Mouse (Mus musculus): ENCODE data around the gene Nenf.

Gene Nenf

DNA sequence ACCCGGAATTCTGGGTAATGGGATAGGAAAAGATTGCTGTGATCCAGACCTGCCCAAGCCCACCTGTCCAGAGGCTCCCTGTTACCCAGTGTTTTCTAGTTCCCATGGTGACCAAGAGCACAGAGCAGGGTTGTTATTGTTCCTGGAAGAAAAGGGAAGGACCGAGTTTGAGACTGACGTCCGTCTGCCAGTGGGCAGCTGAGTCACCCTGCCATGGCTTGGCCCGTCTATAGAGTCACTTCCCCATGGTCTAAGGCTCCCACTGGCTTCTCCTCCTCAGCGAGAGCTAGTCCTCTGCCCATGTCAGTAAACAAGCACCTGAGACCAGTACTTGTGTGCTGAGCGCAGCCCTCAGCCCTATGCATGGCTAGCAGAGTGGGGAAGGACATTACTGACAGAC is 36.8 kb downstream of the Nenf start:
- no peak for DNase-seq

DNA sequence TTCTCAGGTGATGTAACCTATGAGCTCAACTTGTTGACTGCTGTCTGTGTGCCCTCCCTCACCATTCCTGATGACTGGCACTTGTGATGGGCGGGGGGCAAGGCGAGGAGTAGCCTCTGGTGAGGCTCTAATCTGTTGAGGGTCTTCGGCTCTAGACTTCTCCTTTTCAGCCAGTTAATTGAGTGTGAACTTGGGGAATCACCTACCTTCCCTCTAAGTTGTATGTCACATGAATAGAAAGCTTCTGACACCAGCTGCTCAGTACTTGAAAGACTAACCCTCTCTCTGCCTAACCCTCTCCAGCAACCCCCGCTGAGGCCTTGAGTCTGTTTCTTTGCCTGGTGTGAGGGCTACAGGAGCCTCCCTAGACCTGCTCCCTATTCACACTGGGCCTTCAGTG is 39.7 kb downstream of the Nenf start:
- no peak for DNase-seq

DNA sequence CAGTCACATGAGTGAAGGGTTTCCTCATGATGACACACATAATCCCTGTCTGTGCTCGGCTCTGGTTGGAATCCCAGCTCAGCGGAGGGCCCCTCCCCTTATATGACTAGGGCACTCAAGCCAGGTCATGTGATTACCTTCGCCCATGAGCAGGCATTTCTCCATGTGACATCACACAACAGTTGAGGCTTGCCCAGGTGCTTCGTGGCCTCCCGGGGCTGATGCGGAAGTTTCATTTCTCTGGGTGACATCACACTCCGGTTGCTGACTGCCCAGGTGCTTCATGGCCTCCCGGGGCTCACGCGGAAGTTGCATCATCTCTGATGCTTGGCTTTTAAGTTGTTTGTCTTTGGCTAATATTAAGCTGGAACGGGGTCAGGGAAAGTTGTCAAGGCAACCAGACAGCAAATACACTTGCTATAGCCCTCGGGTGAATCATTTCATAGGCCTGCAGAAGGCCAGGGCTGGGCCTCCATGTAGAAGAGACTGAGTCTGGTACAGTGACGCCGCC is 40.4 kb downstream of the Nenf start:
- peak; percentile 41 for DNase-seq

DNA sequence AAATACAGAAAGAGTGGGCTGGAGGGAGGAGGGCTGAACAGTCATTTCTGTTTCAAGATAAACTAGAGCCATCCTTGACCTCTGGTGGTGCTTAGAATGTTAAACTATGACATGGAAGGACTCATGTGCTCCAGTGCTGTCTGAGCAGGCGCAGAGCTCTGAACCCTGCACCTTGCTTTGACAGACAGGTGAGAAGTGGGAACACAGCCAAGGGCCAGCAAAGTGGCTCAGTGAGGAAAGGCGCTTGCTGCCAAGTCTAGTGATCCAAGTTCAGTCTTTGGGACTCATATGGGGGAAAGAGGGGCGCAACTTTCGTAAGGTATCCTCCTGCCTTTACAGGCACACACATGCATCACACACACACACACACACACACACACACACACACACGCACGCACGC is 41.8 kb downstream of the Nenf start:
- no peak for DNase-seq

DNA sequence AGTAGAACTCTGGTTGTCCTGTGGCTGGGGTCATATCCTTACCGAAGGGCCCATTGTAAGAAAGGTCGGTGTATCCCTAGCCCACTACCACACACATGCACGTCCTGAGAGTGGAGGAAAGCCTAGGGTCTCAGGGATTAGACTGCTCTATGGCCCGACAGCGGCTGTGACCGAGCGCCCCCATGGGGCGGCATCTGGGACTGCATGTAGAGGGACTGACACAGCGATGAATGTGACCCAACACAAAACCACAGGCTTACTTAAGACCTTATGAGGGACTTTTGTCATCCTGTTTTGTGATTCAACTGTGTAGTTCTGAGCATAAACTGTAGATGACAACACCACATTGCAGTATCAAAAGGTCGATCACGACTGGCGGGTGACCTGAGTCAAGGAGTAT is 42.5 kb downstream of the Nenf start:
- peak; percentile 72 for DNase-seq

DNA sequence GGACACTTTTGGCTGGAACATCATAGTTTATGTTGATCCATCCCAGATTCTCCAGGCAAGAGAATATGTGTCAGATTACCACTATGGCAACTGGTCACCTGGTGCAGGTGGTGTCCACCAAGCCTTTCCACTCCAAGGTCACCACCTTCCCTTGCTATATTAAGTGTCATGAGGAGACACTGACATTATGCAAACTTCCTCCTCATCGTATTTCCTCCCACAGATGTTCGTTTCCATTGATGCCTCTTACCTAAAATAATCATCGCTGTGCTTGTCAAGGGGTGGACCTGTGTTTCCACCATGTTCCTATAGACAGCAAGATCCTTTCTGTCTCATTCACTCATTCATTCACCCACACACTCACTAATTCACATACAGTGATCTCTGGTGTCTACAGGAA is 45.3 kb downstream of the Nenf start:
- no peak for DNase-seq

DNA sequence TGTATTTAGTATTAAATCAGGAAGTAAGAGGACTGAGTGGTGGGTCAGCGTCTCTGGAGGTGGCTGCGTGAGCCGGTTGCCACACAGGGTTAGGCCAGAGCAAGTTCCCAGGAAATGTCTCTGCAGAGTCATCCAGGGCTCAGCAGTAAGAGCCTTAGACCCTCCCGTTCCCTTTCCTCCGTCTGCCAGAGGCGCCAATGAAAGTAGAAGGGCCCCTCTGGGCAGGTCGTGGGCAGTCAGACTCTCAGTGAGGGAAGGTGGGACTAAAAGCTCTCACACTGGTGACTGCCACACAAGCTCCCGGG is 48.4 kb downstream of the Nenf start:
- DNase-seq = no peak

DNA sequence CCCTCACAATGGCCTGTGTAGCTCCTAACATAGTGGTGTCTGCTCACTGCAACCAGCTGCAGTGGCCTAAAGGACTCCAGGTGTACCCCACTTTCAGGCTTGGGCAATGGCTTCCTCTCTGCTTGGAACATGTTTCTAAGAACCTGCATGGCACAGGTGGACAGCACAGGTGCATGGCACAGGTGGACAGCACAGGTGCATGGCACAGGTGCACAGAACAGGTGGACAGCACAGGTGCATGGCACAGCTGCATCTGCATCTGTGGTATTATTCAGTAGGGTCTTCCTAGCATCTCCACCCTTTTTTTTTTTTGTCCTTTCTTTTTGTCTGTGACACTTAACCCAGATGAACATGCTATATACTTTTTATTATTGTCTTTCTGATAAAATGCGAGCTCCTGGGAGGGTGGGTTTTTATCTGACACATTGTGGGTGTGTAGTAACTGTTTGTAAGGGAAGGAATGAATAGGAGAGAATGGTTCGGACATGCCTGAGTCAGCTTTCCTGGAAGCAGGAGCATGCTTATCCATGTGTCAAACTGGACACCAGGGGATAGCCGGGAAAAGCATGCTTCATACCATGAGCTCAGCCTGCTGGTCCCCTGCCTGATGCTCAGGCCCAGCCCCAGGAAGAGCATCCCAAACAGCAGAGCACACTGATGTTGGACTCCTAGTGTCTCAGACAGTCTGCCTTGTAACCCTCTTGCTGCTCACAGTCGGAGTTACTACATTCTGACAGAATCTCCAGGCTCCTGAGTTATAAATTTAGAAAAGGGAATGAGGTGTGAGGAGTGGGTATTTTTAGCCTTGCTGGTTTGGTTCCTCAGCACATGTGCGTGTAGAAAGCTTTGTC is 49.0 kb downstream of the Nenf start:
- no peak for DNase-seq

DNA sequence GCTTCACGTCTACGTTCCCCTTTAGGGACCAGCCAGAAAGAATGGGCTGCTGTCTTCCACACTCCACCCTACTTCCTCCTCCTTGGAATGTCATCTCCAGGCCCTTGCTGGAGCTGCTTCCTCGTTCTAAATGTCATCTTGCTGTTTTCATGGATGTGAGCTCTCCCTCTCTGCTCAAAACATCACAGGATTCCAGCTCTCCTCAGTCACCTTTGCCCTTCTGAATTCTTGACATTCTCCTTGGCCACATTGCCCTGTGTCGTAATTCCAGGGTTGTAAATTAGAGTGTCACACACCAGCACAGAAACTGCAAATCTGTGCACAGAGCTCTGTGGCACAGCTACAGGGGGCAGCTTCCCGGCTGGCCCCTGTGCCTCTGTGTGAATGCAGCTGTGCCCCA is 50.1 kb downstream of the Nenf start:
- DNase-seq = no peak

DNA sequence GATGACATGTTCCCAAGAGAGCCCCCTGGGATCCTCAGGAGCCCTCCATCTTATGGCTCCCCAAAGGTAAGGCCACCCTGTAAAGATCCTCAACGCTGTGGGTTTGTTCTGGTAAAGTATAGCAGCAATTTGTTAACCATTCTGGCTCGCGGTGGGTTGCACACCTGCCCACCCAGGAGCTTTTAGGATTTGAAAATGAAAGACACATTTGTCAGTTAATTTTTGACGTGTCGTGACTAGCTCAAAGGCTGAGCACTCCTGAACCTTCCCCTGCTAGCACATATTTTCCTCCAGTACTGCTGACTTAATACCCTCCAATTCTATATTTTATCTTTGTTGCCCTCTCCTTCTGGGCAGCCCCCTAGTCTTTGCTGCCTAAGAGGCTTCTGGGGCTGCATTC is 50.8 kb downstream of the Nenf start:
- no peak for DNase-seq

DNA sequence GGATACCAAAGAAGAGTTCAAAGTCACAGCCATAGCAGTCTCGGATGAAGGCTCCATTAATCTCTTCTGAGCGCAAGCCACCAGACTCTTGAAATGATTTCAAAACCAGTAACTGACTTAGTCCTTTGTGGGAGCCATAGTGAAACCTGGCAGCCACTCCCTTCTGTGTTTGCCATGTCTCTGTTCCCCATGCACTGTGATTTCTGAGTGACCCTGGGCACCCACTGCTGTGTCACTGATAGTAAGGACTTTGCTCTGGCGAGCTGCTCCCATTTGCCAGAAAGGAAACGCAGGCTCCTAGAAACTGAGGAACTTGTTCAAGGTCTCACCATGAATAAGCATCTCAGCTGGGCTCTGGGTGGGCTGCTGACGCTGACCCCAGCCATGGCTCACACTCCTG is 54.5 kb downstream of the Nenf start:
- DNase-seq = no peak

DNA sequence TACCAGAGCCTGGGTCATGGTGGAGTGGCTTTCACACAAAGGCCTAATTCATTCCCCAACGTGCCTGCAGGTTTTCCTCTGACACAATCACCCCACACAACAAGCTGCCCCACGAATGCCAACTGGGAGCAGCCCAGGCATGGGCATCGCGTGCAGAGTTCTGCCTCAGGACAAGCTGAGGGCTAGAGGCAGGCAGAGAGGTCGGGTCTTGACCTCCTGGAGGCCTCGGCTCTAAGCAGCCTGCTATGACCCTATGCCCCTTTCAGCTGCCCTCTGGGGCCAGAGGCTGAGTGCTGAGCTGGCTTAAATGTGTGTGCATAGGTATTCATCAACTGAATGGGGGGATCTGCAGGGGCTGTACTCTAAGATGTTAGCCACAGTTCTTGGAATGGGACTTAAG is 56.1 kb downstream of the Nenf start:
- peak; percentile 26 for DNase-seq

DNA sequence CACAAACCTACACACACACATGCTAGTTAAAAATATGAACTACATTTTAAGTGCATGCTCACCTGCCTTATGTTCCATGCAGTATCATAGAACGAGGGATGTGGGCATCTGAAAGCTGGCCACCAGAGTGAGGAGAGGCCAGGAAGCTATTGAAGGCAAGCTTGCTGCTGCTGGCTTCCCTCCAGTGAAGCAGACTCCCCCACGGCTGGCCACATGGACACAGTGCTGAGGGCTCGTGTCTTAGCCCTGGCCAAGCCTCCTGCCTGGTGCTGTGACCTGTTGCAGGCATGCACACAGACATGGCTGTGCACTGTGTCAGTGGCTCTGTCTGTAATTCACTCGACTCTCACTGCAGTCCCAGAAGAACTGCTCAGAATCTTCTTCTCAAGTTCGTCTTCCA is 58.3 kb downstream of the Nenf start:
- DNase-seq = no peak

DNA sequence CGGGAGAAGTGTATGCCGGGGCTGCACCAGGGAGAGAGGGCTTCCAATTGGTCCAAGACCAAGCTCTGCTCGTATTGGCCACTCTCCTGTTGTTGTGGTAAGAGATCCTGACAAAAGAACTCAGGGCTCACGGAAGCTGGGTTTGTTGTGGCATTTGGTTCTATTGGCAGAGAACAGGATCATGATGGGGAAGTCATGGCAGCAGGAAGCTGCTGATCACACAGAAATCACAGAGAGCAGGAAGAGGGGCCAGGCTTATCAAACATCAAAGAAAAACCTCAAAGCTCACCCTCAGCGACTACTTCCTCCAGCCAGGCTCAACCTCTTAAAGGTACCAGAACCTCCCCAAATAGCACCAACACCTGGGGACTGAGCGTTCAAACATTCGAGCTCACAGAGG is 58.9 kb downstream of the Nenf start:
- no peak for DNase-seq

DNA sequence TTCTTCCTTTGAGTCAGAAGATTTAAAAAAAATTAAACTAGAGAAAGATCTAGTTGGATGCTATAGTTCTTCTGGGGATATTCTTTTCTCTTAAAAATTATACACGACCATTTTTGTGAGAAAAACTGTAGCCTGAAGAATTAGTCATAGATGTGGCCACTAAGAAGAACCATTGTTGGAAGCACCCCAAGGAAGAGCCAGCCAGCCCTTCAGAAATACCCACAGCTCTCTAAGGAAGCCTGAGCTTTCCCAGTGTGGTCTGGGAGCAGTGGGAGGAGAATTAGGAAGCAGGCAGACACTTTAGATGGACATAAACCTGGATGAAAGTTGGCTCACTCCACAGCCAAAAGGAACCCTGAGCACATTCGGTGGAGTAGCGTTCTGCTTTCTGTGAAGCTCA is 59.5 kb downstream of the Nenf start:
- no peak for DNase-seq

DNA sequence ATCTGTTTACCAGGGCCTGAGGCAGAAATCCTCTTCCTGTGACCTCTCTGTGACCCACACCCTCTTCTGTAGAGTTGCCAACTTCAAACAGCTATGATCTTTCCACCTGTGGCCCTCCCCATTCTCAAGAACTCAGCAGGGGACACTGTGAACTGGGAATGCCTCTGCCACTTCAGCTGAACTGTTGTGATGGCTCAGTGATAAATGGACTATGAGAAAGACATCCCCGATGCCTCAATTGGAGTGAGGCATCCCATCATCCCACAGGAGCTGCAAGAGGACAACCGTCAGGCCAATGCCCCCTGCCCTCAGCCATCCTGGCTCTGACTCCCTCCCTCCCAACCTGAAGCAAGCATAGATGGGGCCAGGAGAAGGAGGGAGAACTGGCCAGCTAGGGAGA is 60.0 kb downstream of the Nenf start:
- no peak for DNase-seq

DNA sequence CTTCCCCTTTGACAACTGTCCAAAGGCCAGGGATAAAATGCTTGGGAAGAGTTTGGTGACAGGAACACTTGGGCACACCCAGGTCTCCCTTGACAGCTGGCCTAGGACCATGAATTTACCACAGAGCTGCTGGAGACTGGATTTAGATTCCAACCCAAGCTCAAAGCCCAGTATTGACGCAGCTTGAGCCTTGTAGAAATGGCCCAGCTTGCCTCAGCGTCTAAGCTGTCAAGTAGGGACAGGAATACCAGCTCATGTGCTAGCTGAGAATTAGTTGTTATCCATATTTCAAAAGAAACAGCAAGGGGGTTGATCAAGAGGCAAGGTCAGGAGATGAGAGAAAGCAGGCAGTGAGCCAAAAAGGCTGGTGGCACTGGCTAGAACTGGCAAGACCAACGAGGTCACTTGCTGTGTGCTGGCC is 60.6 kb downstream of the Nenf start:
- DNase-seq = no peak
